Mouse (Mus musculus) myocyte (in vitro differentiated cells): ENCODE results near the gene Serpinb9b. TPM values are rescaled to one million over a fixed set of nuclear protein-coding genes. Genes with fewer than 3 reads are reported as not detected.

Experiments used
- H3K27me3 ChIP-seq: one replicate; pipeline ENCODE4 v1.6.1; 2011; ENCODE audit not compliant: control insufficient read depth, insufficient read depth, insufficient read length
- H3K36me3 ChIP-seq: one replicate; pipeline ENCODE4 v1.6.1; 2011; ENCODE audit not compliant: control insufficient read depth, insufficient read depth
- H3K4me2 ChIP-seq: one replicate; pipeline ENCODE4 v1.6.1; 2011; ENCODE audit warnings: low read depth, control low read depth
- H3K4me3 ChIP-seq: one replicate; pipeline ENCODE4 v1.5.1; 2011; ENCODE audit warnings: mild to moderate bottlenecking, control low read depth, moderate library complexity
- H3K79me2 ChIP-seq: one replicate; pipeline ENCODE4 v1.6.1; 2011; ENCODE audit not compliant: control insufficient read depth, insufficient read depth
- H3ac ChIP-seq: one replicate; pipeline ENCODE4 v1.6.1; 2011; ENCODE audit not compliant: control insufficient read depth, insufficient read length
- CEBPB ChIP-seq: IDR thresholded peaks from 2 replicates; pipeline ENCODE4 v1.6.1; 2011; ENCODE audit warnings: mild to moderate bottlenecking, moderate library complexity; ENCODE audit not compliant: poor library complexity, insufficient read depth, severe bottlenecking
- E2F4 ChIP-seq: IDR thresholded peaks from one replicate; pipeline ENCODE4 v1.6.1; 2011; ENCODE audit warnings: mild to moderate bottlenecking, control low read depth, moderate library complexity; ENCODE audit not compliant: insufficient read depth
- MAX ChIP-seq: IDR thresholded peaks from one replicate; pipeline ENCODE4 v1.6.1; 2011; ENCODE audit warnings: low read depth, mild to moderate bottlenecking, control low read depth
- MYOD1 ChIP-seq, 3 experiments: IDR thresholded peaks; one replicate each; pipeline ENCODE4 v1.6.1; 2011; ENCODE audit warnings: control low read depth in 2 of 3, low read depth in 2 of 3, mild to moderate bottlenecking in 2 of 3, moderate library complexity in 1 of 3; ENCODE audit not compliant: insufficient read length in 2 of 3, control insufficient read depth in 1 of 3
- MYOG ChIP-seq, 3 experiments: IDR thresholded peaks; one replicate each; pipeline ENCODE4 v1.6.1; 2011; ENCODE audit warnings: control low read depth in 2 of 3, low read depth in 2 of 3, mild to moderate bottlenecking in 2 of 3; ENCODE audit not compliant: insufficient read length in 2 of 3, control insufficient read depth in 1 of 3, insufficient read depth in 1 of 3
- POLR2A ChIP-seq: IDR thresholded peaks from one replicate; pipeline ENCODE4 v1.6.1; 2011; ENCODE audit warnings: low read depth, mild to moderate bottlenecking, control low read depth, moderate library complexity; ENCODE audit not compliant: insufficient read length
- POLR2AphosphoS2 ChIP-seq: IDR thresholded peaks from one replicate; pipeline ENCODE4 v1.6.1; 2011; ENCODE audit warnings: low read depth, control low read depth; ENCODE audit not compliant: insufficient read length
- REST ChIP-seq: IDR thresholded peaks from one replicate; pipeline ENCODE4 v1.6.1; 2011; ENCODE audit warnings: mild to moderate bottlenecking, control low read depth, moderate library complexity; ENCODE audit not compliant: insufficient read depth, insufficient read length
- SRF ChIP-seq: IDR thresholded peaks from one replicate; pipeline ENCODE4 v1.6.1; 2011; ENCODE audit warnings: low read depth; ENCODE audit not compliant: control insufficient read depth, insufficient read length
- TCF12 ChIP-seq: IDR thresholded peaks from one replicate; pipeline ENCODE4 v1.6.1; 2011; ENCODE audit warnings: mild to moderate bottlenecking, control low read depth; ENCODE audit not compliant: poor library complexity, insufficient read depth, severe bottlenecking
- TCF3 ChIP-seq: IDR thresholded peaks from one replicate; pipeline ENCODE4 v1.6.1; 2011; ENCODE audit warnings: low read depth, control low read depth; ENCODE audit not compliant: insufficient read length
- USF1 ChIP-seq: IDR thresholded peaks from one replicate; pipeline ENCODE4 v1.6.1; 2011; ENCODE audit warnings: low read depth, mild to moderate bottlenecking, control low read depth, moderate library complexity
- polyA plus RNA-seq: library from polyadenylated mRNA; unstranded; fragments of >200 nt; fragmentation: generic; extraction: Trizol; gene quantifications from one replicate; pipeline ENCODE4 v1.2.1, GENCODE M21; 2012; ENCODE audit warnings: missing spikeins

Serpinb9b gene
- 0.79 TPM for polyA plus RNA-seq

- no peak within 1 kb of the TSS for H3ac ChIP-seq
- peak within 1 kb of the TSS; percentile 36 for H3K4me2 ChIP-seq
- no peaks in the 10 kb centered on the region for H3K79me2 ChIP-seq
- TF ChIP-seq REST = no peak
- TF ChIP-seq POLR2A = no peak
- no peaks in the 10 kb centered on the region for H3K36me3 ChIP-seq
- no peak within 1 kb of the TSS for H3K4me3 ChIP-seq
- H3K27me3 ChIP-seq = no peaks in the 10 kb centered on the region
Observed at GRCm38 (mm10) chr13:33027244-33027643, at the start of gene Serpinb9b. Gene Serpinb9b, plus strand, starts transcription at chr13:33027416.

GRCm38 (mm10) chr13:32982556-32983042, 44.6 kb upstream of the Serpinb9b start:
- Histone ChIP-seq H3ac (no peak overlapping the region), H3K36me3 (no peaks in the 10 kb centered on the region), H3K4me3 (no peak overlapping the region), H3K79me2 (no peaks in the 10 kb centered on the region), H3K27me3 (no peaks in the 10 kb centered on the region), H3K4me2 (no peak overlapping the region)
- TF ChIP-seq POLR2A (no peak), USF1 (peak; percentile 73)

GRCm38 (mm10) chr13:32986256-32986655, 41.0 kb upstream of the Serpinb9b start:
- Histone ChIP-seq H3K27me3 (no peaks in the 10 kb centered on the region), H3K79me2 (no peaks in the 10 kb centered on the region), H3K36me3 (no peaks in the 10 kb centered on the region), H3K4me3 (no peak overlapping the region), H3K4me2 (no peak overlapping the region), H3ac (no peak overlapping the region)
- TF ChIP-seq SRF = no peak
- TF ChIP-seq TCF3 = no peak
- no peak for TF ChIP-seq USF1
- no peak for TF ChIP-seq TCF12
- no peak for TF ChIP-seq E2F4
- TF ChIP-seq MAX = no peak
- no peak for TF ChIP-seq POLR2A
- TF ChIP-seq REST = no peak
- no peak for TF ChIP-seq POLR2AphosphoS2
- no peak for TF ChIP-seq MYOG (IDR thresholded peaks at IDR 0.05; ENCODE audit: control insufficient read depth in 1 of 3, insufficient read depth in 1 of 3, insufficient read length in 2 of 3, low read depth in 2 of 3)
- no peak for TF ChIP-seq MYOD1 (IDR thresholded peaks at IDR 0.05; ENCODE audit: control insufficient read depth in 1 of 3, insufficient read length in 2 of 3, low read depth in 2 of 3)
- no peak for TF ChIP-seq CEBPB

GRCm38 (mm10) chr13:32993152-32993893, 33.9 kb upstream of the Serpinb9b start:
- Histone ChIP-seq H3K36me3 (no peaks in the 10 kb centered on the region), H3K4me2 (no peak overlapping the region), H3K27me3 (no peaks in the 10 kb centered on the region), H3ac (no peak overlapping the region), H3K79me2 (no peaks in the 10 kb centered on the region), H3K4me3 (no peak overlapping the region)
- no peak for TF ChIP-seq POLR2A
- no peak for TF ChIP-seq MYOG (IDR thresholded peaks at IDR 0.05; ENCODE audit: control insufficient read depth in 1 of 3, insufficient read depth in 1 of 3, insufficient read length in 2 of 3, low read depth in 2 of 3)
- no peak for TF ChIP-seq TCF3
- no peak for TF ChIP-seq POLR2AphosphoS2
- no peak for TF ChIP-seq USF1
- TF ChIP-seq REST = no peak
- no peak for TF ChIP-seq MAX
- TF ChIP-seq SRF = no peak
- no peak for TF ChIP-seq CEBPB
- TF ChIP-seq MYOD1 (IDR thresholded peaks at IDR 0.05; ENCODE audit: control insufficient read depth in 1 of 3, insufficient read length in 2 of 3, low read depth in 2 of 3) = no peak

- TF ChIP-seq REST (no peak), POLR2A (no peak), MAX (no peak), USF1 (no peak), SRF (no peak), MYOG (IDR thresholded peaks at IDR 0.05; ENCODE audit: control insufficient read depth in 1 of 3, insufficient read depth in 1 of 3, insufficient read length in 2 of 3, low read depth in 2 of 3) (no peak), TCF12 (no peak), CEBPB (no peak), MYOD1 (IDR thresholded peaks at IDR 0.05; ENCODE audit: control insufficient read depth in 1 of 3, insufficient read length in 2 of 3, low read depth in 2 of 3) (no peak), POLR2AphosphoS2 (no peak), E2F4 (no peak), TCF3 (no peak)
- no peak overlapping the region for H3K4me2 ChIP-seq
Observed at GRCm38 (mm10) chr13:32993894-32994242, 33.3 kb upstream of the Serpinb9b start.

More at GRCm38 (mm10) chr13:32993894-32994242, 33.3 kb upstream of the Serpinb9b start:
- no peak overlapping the region for H3ac ChIP-seq
- no peak overlapping the region for H3K4me3 ChIP-seq
- no peaks in the 10 kb centered on the region for H3K79me2 ChIP-seq
- no peaks in the 10 kb centered on the region for H3K27me3 ChIP-seq
- H3K36me3 ChIP-seq = no peaks in the 10 kb centered on the region
